Mouse (Mus musculus) testis, adult 2 months (tissue): ENCODE data around the gene Guca2a.

Experiments
- CTCF ChIP-seq: fragments of 200-500 bp; IDR thresholded peaks from 2 replicates; pipeline ENCODE4 v1.5.1; 2012; ENCODE audit warnings: low read depth, mild to moderate bottlenecking, inconsistent platforms, low read length, moderate library complexity; ENCODE audit not compliant: control insufficient read depth, insufficient read depth, insufficient replicate concordance
- POLR2A ChIP-seq: fragments of 200-500 bp; IDR thresholded peaks from 2 replicates; pipeline ENCODE4 v1.6.1; 2012; ENCODE audit warnings: low read depth, mild to moderate bottlenecking, inconsistent platforms, low read length, moderate library complexity; ENCODE audit not compliant: control insufficient read depth

GRCm38 (mm10) chr4:119614724-119615123, 22.8 kb upstream of the Guca2a start:
- no peak for TF ChIP-seq POLR2A
- TF ChIP-seq CTCF: no peak
